Mouse (Mus musculus) liver, embryonic 11.5 days (tissue): ENCODE data around the gene Rac2. TPM values are rescaled to one million over a fixed set of nuclear protein-coding genes. Genes with fewer than 3 reads are reported as not detected.
A peak's percentile ranks its signal among the peaks of the same experiment; 100 is the strongest.

Source experiments
- ATAC-seq: fragments of 200-750 bp; cut with Nextera tagmentation; replicated peaks from 2 replicates; pipeline ENCODE4 v1.8.0; 2017; ENCODE audit warnings: moderate number of reproducible peaks, mild to moderate bottlenecking, moderate TSS enrichment, moderate library complexity; ENCODE audit not compliant: low FRiP score
- DNase-seq: peaks from one replicate; pipeline ENCODE4 v3.0.0-alpha.2; 2017; ENCODE audit warnings: low spot score
- H3K27ac ChIP-seq: fragments of 300-500 bp; sonication (generic); 2 replicates; pipeline ENCODE4 v1.5.1; 2014; ENCODE audit warnings: mild to moderate bottlenecking, low read depth, low read length, control low read depth
- H3K27me3 ChIP-seq: fragments of 300-500 bp; sonication (generic); replicated peaks from 2 replicates; pipeline ENCODE4 v1.6.1; 2014; ENCODE audit warnings: low read length, mixed read lengths; ENCODE audit not compliant: control insufficient read depth, insufficient read depth
- H3K36me3 ChIP-seq: fragments of 300-500 bp; sonication (generic); 2 replicates; pipeline ENCODE4 v1.6.1; 2014; ENCODE audit warnings: mild to moderate bottlenecking, low read length, moderate library complexity, mixed read lengths; ENCODE audit not compliant: control insufficient read depth, insufficient read depth
- H3K4me1 ChIP-seq: fragments of 300-500 bp; sonication (generic); replicated peaks from 2 replicates; pipeline ENCODE4 v1.6.1; 2014; ENCODE audit warnings: low read length, mixed read lengths; ENCODE audit not compliant: control insufficient read depth, insufficient read depth
- H3K4me2 ChIP-seq: fragments of 300-500 bp; sonication (generic); 2 replicates; pipeline ENCODE4 v1.6.1; 2014; ENCODE audit warnings: mild to moderate bottlenecking, control low read depth, moderate library complexity
- H3K4me3 ChIP-seq: fragments of 300-500 bp; sonication (generic); 2 replicates; pipeline ENCODE4 v1.5.1; 2014; ENCODE audit warnings: low read depth, low read length, control low read depth
- H3K9ac ChIP-seq: fragments of 300-500 bp; sonication (generic); 2 replicates; pipeline ENCODE4 v1.6.1; 2014; ENCODE audit warnings: low read depth, low read length, control low read depth
- H3K9me3 ChIP-seq: fragments of 300-500 bp; sonication (generic); 2 replicates; pipeline ENCODE4 v1.6.1; 2016; ENCODE audit warnings: low read length, inconsistent platforms, mixed read lengths; ENCODE audit not compliant: control insufficient read depth
- WGBS: fragments of 180-500 bp; shearing (Covaris S2); extraction: QIAGEN DNeasy Blood & Tissue Kit; methylation state at CpG from one replicate; pipeline ENCODE4 v1.1.7; 2014; 5-methylcytosine and 5-hydroxymethylcytosine counted together
- polyA plus RNA-seq: library from polyadenylated mRNA; unstranded; fragments of >200 nt; fragmentation: Nextera tagmentation; extraction: Ambion mirVana; gene quantifications from 2 replicates; pipeline ENCODE4 v1.2.1, GENCODE M21; 2014

Gene Rac2
- polyA plus RNA-seq, 1 experiment from 2014 or later = 126 TPM

GRCm38 (mm10) chr15:78563344-78563743, 9.2 kb downstream of the Rac2 start:
- H3K4me2 ChIP-seq = peak overlapping the region; percentile 63
- peaks cover 35% of the 10 kb centered on the region for H3K4me1 ChIP-seq
- no peak for ATAC-seq
- H3K4me3 ChIP-seq = peak overlapping the region; percentile 25; the same call in 1 of the 2 replicates
- H3K36me3 ChIP-seq = no peaks in the 10 kb centered on the region; the same call in 1 of the 2 replicates
- H3K27ac ChIP-seq = peak overlapping the region; percentile 86; the same call in 1 of the 2 replicates
- WGBS = 89% methylated on average over 3 of the region's 3 CpGs
- no peaks in the 10 kb centered on the region for H3K9me3 ChIP-seq
- no peak for DNase-seq
- H3K27me3 ChIP-seq = no peaks in the 10 kb centered on the region
- H3K9ac ChIP-seq = peak overlapping the region; percentile 54

DNA sequence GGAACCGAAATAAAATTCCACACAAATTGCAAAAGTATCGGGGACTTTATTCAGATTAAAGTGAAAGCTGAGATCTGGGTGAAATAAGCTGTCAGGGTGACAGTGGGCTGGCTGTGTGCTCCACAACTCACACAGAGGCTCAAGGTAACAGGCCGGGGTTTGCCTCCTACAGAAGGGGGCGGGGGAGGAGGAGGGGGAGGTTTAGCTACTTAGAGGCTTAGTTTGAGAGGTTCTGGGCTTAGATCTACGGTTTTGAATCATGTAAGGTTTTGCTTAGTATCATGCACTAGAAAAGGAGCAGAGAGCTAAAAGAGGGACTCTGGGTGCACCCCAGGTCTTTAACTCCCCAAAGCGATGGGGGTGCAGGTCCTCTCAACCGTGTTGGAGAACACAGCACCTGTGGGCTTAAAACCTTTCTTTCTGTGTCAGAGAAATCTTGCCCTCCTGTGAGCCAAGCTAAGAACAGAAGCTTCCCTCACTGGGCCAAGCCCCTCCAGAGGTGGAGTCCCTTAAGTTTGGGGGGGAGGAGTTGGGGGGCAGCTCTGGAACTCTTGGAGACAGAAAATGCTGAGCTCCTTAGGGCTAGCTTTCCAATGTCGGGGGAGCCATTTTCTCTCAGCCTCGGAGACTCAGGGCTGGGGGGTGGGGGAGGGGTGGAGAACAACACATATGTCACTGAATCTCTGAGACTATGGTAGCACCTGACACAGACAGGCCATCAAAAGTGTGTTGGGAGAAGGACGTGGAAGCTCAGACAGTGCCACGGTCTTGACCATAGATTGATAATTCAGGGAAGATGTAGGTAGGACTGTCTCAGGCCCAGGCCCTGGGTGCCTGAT, 13.2 kb downstream of the Rac2 start:
- H3K9me3 ChIP-seq = no peaks in the 10 kb centered on the region
- H3K4me1 ChIP-seq = peaks cover 16% of the 10 kb centered on the region
- no peak for ATAC-seq
- no peak for DNase-seq
- no peaks in the 10 kb centered on the region for H3K27me3 ChIP-seq
- H3K4me3 ChIP-seq = no peak overlapping the region
- no peak overlapping the region for H3K4me2 ChIP-seq
- no peaks in the 10 kb centered on the region for H3K36me3 ChIP-seq
- WGBS = 56% methylated on average over 11 of the region's 11 CpGs
- H3K27ac ChIP-seq = no peak overlapping the region
- no peak overlapping the region for H3K9ac ChIP-seq

DNA sequence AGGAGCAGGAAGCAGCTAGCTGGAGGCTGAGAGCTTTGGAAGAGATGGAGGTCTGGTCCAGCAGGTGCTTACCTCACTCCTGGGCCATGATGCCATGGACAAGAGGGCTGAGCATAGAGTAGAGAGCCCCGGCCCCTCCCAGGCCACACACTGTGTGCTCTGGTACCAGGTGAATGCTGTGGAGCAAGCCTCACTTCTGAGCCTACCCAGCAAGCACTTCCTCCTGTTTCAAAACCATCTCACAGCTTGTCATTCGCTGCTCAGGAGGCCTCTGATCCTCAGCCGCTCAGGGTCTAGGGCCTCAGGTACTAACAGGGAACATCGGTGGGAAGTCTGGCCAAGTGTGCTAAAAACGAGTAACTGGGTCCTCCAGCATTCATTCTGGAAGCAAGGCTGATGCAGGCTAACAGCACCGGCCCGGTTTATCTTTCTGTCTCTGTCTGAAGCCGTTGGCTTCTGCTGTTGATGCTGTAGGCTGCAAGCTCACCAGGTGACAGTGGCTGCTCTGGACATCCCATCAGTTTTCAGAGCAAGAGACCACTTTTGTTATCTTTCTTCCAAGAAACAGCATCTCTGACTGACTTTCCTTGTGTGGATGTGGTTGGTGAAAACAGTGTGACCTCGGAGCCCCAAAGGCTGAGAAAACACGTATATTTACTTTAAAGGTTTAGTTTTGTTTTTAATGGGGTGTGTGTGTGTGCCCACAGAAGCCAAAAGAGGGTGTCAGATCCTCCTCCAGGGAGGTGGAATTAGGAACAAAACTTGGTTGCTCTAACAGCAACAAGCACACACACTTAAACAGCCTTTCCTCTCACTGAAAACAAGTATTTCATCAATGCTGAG, 14.7 kb downstream of the Rac2 start:
- Histone ChIP-seq H3K4me2 (no peak overlapping the region), H3K9ac (no peak overlapping the region), H3K4me1 (peaks cover 5% of the 10 kb centered on the region; the same call in 1 of the 2 replicates), H3K27me3 (no peaks in the 10 kb centered on the region), H3K4me3 (no peak overlapping the region), H3K27ac (no peak overlapping the region), H3K36me3 (no peaks in the 10 kb centered on the region), H3K9me3 (no peaks in the 10 kb centered on the region)
- 57% methylated on average over 10 of the region's 10 CpGs for WGBS
- no peak for ATAC-seq
- DNase-seq = no peak

GRCm38 (mm10) chr15:78554545-78555313, 17.9 kb downstream of the Rac2 start:
- Histone ChIP-seq H3K4me3 (peak overlapping the region; percentile 33), H3K36me3 (no peaks in the 10 kb centered on the region), H3K27me3 (no peaks in the 10 kb centered on the region), H3K9me3 (peaks cover 5% of the 10 kb centered on the region; the same call in 1 of the 2 replicates), H3K27ac (no peak overlapping the region), H3K9ac (0 out of 2 replicates have a peak overlapping the region, but pooled peaks have one; percentile 5), H3K4me1 (peaks cover 5% of the 10 kb centered on the region; the same call in 1 of the 2 replicates), H3K4me2 (peak overlapping the region; percentile 50)
- ATAC-seq = no peak
- DNase-seq = no peak
- 59% methylated on average over 25 of the region's 25 CpGs for WGBS

GRCm38 (mm10) chr15:78549189-78549734, 23.3 kb downstream of the Rac2 start:
- no peak for DNase-seq
- Histone ChIP-seq H3K4me3 (no peak overlapping the region), H3K9me3 (peaks cover 5% of the 10 kb centered on the region; the same call in 1 of the 2 replicates), H3K4me1 (peaks cover 8% of the 10 kb centered on the region), H3K9ac (no peak overlapping the region), H3K4me2 (no peak overlapping the region), H3K27ac (no peak overlapping the region), H3K36me3 (no peaks in the 10 kb centered on the region), H3K27me3 (peaks cover 5% of the 10 kb centered on the region)
- WGBS = 67% methylated on average over 4 of the region's 4 CpGs
- 0 out of 2 replicates have a peak, but pooled peaks have one; percentile 29 for ATAC-seq

GRCm38 (mm10) chr15:78548711-78549110, 23.9 kb downstream of the Rac2 start:
- H3K4me1 ChIP-seq = peaks cover 8% of the 10 kb centered on the region
- 67% methylated on average over 8 of the region's 8 CpGs for WGBS
- H3K4me3 ChIP-seq = no peak overlapping the region
- H3K27me3 ChIP-seq = peaks cover 11% of the 10 kb centered on the region
- no peak overlapping the region for H3K4me2 ChIP-seq
- no peak overlapping the region for H3K9ac ChIP-seq
- DNase-seq (no peak), ATAC-seq (no peak)
- no peaks in the 10 kb centered on the region for H3K36me3 ChIP-seq
- peaks cover 5% of the 10 kb centered on the region; the same call in 1 of the 2 replicates for H3K9me3 ChIP-seq
- no peak overlapping the region for H3K27ac ChIP-seq

GRCm38 (mm10) chr15:78548336-78548665, 24.3 kb downstream of the Rac2 start:
- DNase-seq (no peak), ATAC-seq (peak; percentile 73; the same call in 1 of the 2 replicates)
- Histone ChIP-seq H3K9me3 (peaks cover 5% of the 10 kb centered on the region; the same call in 1 of the 2 replicates), H3K4me1 (peaks cover 8% of the 10 kb centered on the region), H3K27ac (no peak overlapping the region), H3K9ac (peak overlapping the region; percentile 27; the same call in 1 of the 2 replicates), H3K4me3 (no peak overlapping the region), H3K36me3 (no peaks in the 10 kb centered on the region), H3K4me2 (no peak overlapping the region), H3K27me3 (peaks cover 11% of the 10 kb centered on the region)
- WGBS = 21% methylated on average over 3 of the region's 3 CpGs
